Mouse (Mus musculus): ENCODE data around the gene Dnm1. TPM values are rescaled to one million over a fixed set of nuclear protein-coding genes. Genes with fewer than 3 reads are reported as not detected.
A peak's percentile ranks its signal among the peaks of the same experiment; 100 is the strongest.

The Dnm1 gene
- polyA plus RNA-seq, 1 experiment from 2014 or later, result 2.7 TPM

GRCm38 (mm10) chr2:32259657-32260417 is 93.3 kb downstream of the Dnm1 start, which contains the start of gene Uck1:
TSS of gene Uck1 (minus strand) at chr2:32260159.
- peak within 1 kb of the TSS; percentile 78 for H3K4me3 ChIP-seq (ENCODE audit: low read length)
- H3K9ac ChIP-seq (ENCODE audit: low read length), result peak within 1 kb of the TSS; percentile 80
- peaks cover 7% of the 10 kb centered on the region for H3K4me1 ChIP-seq (ENCODE audit: control insufficient read depth, insufficient read depth, low read length)
- ATAC-seq (replicated peaks; ENCODE audit: extremely low read depth, insufficient read depth, low FRiP score), result peak; percentile 95
- peak within 1 kb of the TSS; percentile 83 for H3K4me2 ChIP-seq (ENCODE audit: low read depth, low read length)
- H3K9me3 ChIP-seq (replicated peaks; ENCODE audit: control insufficient read depth, low read length), result no peaks in the 10 kb centered on the region
- H3K36me3 ChIP-seq (ENCODE audit: control insufficient read depth, insufficient read depth), result peaks cover 17% of the 10 kb centered on the region
- 1% methylated on average over 59 of the region's 59 CpGs for WGBS
- H3K27me3 ChIP-seq (ENCODE audit: control insufficient read depth, insufficient read depth, low read length), result no peaks in the 10 kb centered on the region
- peak within 1 kb of the TSS; percentile 41; the same call in 1 of the 2 replicates for H3K27ac ChIP-seq (ENCODE audit: low read length)

- no peaks in the 10 kb centered on the region for H3K9me3 ChIP-seq (replicated peaks; ENCODE audit: control insufficient read depth, low read length)
- no peaks in the 10 kb centered on the region for H3K27me3 ChIP-seq (ENCODE audit: control insufficient read depth, insufficient read depth, low read length)
- H3K4me2 ChIP-seq (ENCODE audit: low read depth, low read length), result peak overlapping the region; percentile 83
- peak overlapping the region; percentile 80 for H3K9ac ChIP-seq (ENCODE audit: low read length)
- WGBS, result 47% methylated on average over 6 of the region's 6 CpGs
- ATAC-seq (replicated peaks; ENCODE audit: extremely low read depth, insufficient read depth, low FRiP score), result no peak
- peak overlapping the region; percentile 78 for H3K4me3 ChIP-seq (ENCODE audit: low read length)
- H3K27ac ChIP-seq (ENCODE audit: low read length), result no peak overlapping the region
- H3K36me3 ChIP-seq (ENCODE audit: control insufficient read depth, insufficient read depth), result peaks cover 21% of the 10 kb centered on the region
- peaks cover 7% of the 10 kb centered on the region for H3K4me1 ChIP-seq (ENCODE audit: control insufficient read depth, insufficient read depth, low read length)
Observed at GRCm38 (mm10) chr2:32258887-32259533, 94.1 kb downstream of the Dnm1 start.

Small RNA genes lying within 50 kb of the gene (microRNA-seq; reads per million reads assigned to microRNA genes)
- 0.59 reads per million for gene Gm23363
- 488 reads per million, percentile 72 among the genes with 10 or more reads in this experiment for gene Mir199b

Other genes with a start within 250 kb of the Dnm1 start
- 19.3 and 30.1 TPM in 2 replicates for gene Prrc2b, start 202.3 kb downstream of the Dnm1 start, polyA plus RNA-seq (2015; fragmentation: Nextera tagmentation; extraction: Ambion mirVana)
- 19.2 and 20.5 TPM in 2 replicates for gene Pomt1, start 116.7 kb downstream of the Dnm1 start, polyA plus RNA-seq (2015; fragmentation: Nextera tagmentation; extraction: Ambion mirVana)
- 45.7 TPM in 2 replicates for gene Uck1, start 93.2 kb downstream of the Dnm1 start, polyA plus RNA-seq (2015; fragmentation: Nextera tagmentation; extraction: Ambion mirVana)
- gene Golga2, start 66.0 kb downstream of the Dnm1 start, polyA plus RNA-seq (2015; fragmentation: Nextera tagmentation; extraction: Ambion mirVana), result 27.4 and 28.1 TPM in 2 replicates
- 305 and 327 TPM in 2 replicates for gene Swi5, start 65.3 kb downstream of the Dnm1 start, polyA plus RNA-seq (2015; fragmentation: Nextera tagmentation; extraction: Ambion mirVana)
- 36.7 and 38.4 TPM in 2 replicates for gene Ciz1, start 1.0 kb downstream of the Dnm1 start, polyA plus RNA-seq (2015; fragmentation: Nextera tagmentation; extraction: Ambion mirVana)
- 46.3 and 46.5 TPM in 2 replicates for gene 1110008P14Rik, start 28.6 kb upstream of the Dnm1 start, polyA plus RNA-seq (2015; fragmentation: Nextera tagmentation; extraction: Ambion mirVana)
- 1.9 and 2.5 TPM in 2 replicates for gene Lcn2, start 34.9 kb upstream of the Dnm1 start, polyA plus RNA-seq (2015; fragmentation: Nextera tagmentation; extraction: Ambion mirVana)
- 44.2 and 50.7 TPM in 2 replicates for gene Ptges2, start 42.6 kb upstream of the Dnm1 start, polyA plus RNA-seq (2015; fragmentation: Nextera tagmentation; extraction: Ambion mirVana)
- gene Naif1, start 97.1 kb upstream of the Dnm1 start, polyA plus RNA-seq (2015; fragmentation: Nextera tagmentation; extraction: Ambion mirVana), result 5.1 and 5.6 TPM in 2 replicates
- 12.2 and 12.8 TPM in 2 replicates for gene Slc25a25, start 98.1 kb upstream of the Dnm1 start, polyA plus RNA-seq (2015; fragmentation: Nextera tagmentation; extraction: Ambion mirVana)
- gene Fam102a, start 182.0 kb upstream of the Dnm1 start, polyA plus RNA-seq (2015; fragmentation: Nextera tagmentation; extraction: Ambion mirVana), result 5.8 and 6.6 TPM in 2 replicates
- gene Dpm2, start 217.5 kb upstream of the Dnm1 start, polyA plus RNA-seq (2015; fragmentation: Nextera tagmentation; extraction: Ambion mirVana), result 72.1 and 73.0 TPM in 2 replicates
- gene Pip5kl1, start 221.5 kb upstream of the Dnm1 start, polyA plus RNA-seq (2015; fragmentation: Nextera tagmentation; extraction: Ambion mirVana), result 0.16 and 0.32 TPM in 2 replicates
- not detected in 2 replicates for gene 9430097D07Rik, start 222.3 kb upstream of the Dnm1 start, polyA plus RNA-seq (2015; fragmentation: Nextera tagmentation; extraction: Ambion mirVana)
- gene St6galnac4, start 233.8 kb upstream of the Dnm1 start, polyA plus RNA-seq (2015; fragmentation: Nextera tagmentation; extraction: Ambion mirVana), result 40.6 and 40.7 TPM in 2 replicates
- gene St6galnac6, start 246.4 kb upstream of the Dnm1 start, polyA plus RNA-seq (2015; fragmentation: Nextera tagmentation; extraction: Ambion mirVana), result 33.4 and 34.1 TPM in 2 replicates

All from heart, embryonic 16.5 days (tissue).